Mouse (Mus musculus): Measurements from ENCODE around the gene Tspan32.

Gene Tspan32

GRCm38 (mm10) chr7:143053961-143054611, 49.2 kb downstream of the Tspan32 start:
- no peak for DNase-seq (ENCODE audit: low read depth in 1 of 2, low spot score in 2 of 2)

DNA sequence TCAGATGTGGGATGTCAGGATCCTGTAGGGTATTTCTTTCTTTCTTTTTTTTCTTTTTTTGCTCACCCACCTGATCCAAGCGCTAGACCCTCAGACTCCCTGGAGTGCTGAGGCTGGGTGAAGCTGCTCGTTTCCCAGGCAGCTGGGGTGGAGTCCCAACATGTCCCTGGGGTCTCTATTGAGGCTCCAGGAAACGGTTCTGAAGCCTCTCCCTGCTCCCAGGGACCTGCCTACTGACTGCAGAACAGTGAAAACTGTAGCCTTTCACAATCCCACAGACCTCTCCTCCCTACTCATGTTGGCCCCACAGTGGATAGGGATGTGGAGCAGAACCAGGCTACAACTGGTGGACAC, 49.7 kb downstream of the Tspan32 start:
- no peak for DNase-seq (ENCODE audit: low read depth in 1 of 2, low spot score in 2 of 2)

DNA sequence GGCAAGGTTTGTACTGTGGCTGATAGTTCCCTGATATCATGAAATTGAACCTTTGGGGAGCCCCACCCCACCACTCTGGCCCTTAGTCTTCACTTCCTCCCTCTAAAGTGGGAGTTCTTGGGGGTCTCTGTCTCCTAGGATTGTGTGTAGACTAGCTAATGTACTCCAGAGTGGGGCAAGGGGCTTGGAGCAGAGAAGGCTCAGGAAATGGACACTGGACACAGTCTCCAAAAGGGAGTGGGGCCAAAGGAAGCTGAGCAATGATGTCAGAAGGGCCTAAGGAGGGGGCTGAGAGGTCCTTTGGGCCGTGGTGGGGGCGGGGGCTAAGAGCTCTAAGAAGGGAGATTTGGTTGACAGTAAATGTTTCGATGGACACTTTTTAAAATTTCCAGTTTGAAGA, 50.2 kb downstream of the Tspan32 start:
- no peak for DNase-seq (ENCODE audit: low read depth in 1 of 2, low spot score in 2 of 2)

DNA sequence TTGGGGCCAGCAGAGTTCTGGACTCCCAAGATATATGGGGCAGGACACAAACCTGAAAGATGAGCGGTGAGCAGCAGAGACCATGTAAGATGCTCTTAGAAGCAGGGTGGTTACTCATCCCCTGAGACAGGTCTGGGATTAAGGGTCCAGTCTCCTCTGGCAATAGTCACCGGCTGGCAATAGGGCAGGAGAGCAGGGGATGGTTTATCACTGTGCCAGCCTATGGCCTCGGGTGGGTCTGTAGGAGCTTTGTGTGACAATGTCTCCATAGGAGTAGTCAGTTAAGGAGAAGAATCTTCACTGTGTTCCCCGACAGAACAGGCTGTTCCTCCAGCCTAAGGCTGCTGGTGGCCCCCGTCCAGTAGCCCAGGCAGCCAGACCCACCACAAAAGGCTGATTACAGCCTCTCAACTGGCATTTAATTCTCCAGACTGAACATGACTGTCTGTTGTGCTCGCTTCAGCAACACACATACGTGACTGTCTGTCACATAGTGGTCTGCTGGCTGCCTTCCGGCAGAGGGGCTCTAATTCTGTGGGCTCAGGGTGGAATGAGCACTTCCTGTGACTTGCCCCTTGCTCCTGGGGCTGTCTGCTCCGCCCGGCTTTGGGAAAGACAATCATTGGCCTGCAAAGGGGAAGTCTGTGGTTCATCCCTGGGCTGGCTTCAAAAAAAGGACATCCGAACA, 50.8 kb downstream of the Tspan32 start:
- DNase-seq (ENCODE audit: low read depth in 1 of 2, low spot score in 2 of 2) = no peak

DNA sequence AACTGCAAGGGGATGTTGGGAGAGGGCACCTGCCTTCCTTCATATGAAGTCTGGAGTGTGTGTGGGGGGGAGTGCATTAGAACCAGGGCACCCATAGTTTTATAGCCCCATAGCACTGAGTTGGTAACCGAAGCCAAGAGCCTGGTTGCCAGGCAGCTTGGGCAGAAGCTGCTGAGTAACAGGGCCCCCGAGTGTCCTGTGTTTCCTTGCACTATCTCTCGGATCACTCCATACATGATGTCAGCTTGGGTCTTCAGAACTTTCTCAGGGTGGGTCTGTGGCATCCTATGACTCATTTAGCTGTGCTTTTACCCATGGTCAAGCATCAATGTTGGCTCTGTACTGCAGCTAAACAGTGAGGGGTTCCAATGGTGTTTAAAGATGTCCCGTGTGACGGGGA, 52.2 kb downstream of the Tspan32 start:
- no peak for DNase-seq (ENCODE audit: low read depth in 1 of 2, low spot score in 2 of 2)

DNA sequence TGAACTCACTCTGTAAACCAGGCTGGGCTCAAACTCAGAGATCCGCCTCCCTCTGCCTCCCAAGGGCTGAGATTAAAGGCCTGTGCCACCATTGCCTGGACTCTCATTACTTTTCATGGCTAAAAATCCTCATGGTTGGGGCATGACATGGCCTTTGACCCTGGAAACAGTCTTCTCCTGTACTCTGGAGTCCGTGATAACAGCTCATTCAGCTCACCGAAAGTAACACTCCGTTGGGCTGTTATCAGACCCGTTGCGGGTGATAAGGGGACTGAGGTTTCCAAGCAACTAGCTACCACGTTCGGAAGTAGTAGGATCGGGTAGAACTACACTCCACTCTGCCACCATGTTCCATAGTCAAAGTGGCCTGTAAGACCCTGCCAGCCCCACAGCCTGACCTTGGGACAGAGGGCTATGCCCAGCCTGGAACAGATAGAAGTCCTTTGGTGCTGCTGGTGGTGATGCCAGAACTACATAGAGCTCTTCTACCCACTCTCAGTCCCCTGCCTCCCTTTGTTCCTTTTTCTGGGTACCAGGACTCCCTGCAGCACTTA, 52.9 kb downstream of the Tspan32 start:
- DNase-seq (ENCODE audit: low read depth in 1 of 2, low spot score in 2 of 2) = no peak

DNA sequence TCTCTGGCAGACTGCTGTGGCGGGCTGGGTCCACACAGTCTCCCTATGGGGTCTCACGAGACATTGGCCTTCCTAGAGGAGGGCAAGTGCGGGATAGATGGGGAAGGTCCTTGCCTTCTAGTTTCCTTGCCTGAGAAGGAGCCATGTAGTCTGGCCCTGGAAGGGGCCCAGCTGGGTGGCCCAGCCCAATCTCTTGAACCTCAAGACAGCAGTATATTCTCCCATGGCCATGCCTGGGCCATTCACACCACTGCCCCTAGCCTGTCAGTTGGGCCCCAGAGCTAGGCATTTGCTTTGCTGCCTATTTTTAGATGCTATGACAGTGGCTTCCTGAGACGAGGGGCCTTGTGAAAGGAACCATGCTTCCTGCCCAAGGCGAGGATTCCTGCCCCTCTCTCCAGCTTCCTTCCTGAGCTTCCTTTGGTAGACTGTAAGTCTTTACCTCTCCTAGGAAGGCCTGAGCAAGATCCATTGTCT, 53.4 kb downstream of the Tspan32 start:
- no peak for DNase-seq (ENCODE audit: low read depth in 1 of 2, low spot score in 2 of 2)

GRCm38 (mm10) chr7:143059202-143059870, 54.5 kb downstream of the Tspan32 start:
- DNase-seq (ENCODE audit: low read depth in 1 of 2, low spot score in 2 of 2) = peak in 1 of 2 experiments; percentile 31

DNA sequence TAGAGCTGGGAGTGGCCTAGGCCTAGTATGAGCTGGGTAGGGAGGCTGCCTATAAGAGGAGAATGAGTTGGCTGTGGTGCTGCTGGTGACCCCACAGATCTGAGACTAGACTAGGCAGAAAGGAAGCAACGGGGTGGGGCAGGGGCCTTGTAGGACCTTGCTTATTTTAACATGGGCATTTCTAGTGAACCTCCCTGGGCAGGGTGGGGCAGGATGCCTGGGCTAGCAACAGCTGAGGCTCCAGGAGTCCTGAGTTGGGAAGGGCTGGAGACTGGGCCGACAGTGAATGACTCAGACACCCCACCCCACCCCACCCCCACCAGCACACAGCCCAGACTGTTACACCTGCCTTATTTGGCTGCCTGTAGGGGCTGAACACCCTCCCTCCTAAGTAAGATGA, 57.9 kb downstream of the Tspan32 start:
- DNase-seq (ENCODE audit: low read depth in 1 of 2, low spot score in 2 of 2) = no peak

DNA sequence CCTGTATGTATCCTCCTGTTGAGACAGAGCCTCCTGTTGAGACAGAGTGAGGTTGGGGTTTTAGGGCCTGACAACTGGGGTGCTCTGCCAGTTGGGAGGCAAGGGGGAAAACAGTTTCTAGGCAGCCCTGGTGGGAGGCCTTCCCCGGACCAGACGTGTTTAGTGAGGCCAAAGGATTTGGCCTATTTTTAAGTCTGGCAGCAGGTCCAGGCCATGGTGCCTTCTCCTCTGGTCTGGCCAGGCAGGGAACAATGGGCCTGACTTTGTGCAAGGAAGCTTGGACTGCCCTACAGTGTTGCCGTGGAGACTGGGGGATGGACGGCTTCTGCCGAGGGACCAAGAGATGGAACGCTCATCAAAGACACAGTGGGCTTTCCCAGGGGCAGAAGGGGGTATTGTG, 59.4 kb downstream of the Tspan32 start:
- no peak for DNase-seq (ENCODE audit: low read depth in 1 of 2, low spot score in 2 of 2)

DNA sequence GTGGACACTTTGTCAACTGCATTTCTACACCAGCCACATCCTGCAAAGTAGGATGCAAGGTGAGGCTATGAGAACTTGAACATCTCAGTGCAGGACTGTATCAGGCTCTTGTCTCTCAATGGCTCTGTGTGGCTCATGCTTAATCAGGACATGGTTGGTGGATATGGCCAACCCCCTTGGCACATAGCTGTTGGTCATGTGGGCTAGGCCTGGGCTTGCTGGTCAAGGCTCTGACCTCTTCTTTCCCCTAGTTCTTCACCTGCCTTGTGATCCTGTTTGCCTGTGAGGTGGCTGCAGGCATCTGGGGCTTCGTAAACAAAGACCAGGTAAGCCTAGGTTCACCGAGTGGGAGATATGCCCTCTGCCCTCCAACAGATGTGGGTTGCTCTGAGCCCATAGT, 60.8 kb downstream of the Tspan32 start:
- no peak for DNase-seq (ENCODE audit: low read depth in 1 of 2, low spot score in 2 of 2)

DNA sequence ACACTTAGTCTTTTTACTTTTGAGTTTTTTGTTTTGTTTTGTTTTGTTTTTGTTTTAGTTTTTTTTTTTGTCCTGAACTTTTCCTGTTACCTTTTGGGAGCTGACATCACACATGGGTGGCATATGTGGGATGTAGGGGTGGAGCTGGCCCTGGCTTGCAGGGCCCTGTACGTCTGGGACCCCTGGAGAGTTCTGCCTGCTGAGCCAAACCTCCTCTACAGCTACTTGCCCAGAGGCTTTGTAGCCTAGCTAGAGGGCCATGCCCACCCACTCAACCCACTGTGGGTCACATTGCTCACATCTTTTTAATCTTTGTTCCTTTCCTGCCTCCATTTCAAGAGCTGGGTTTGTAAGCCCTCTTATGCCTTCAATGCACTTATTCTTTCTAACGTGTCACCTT, 62.6 kb downstream of the Tspan32 start:
- no peak for DNase-seq (ENCODE audit: low read depth in 1 of 2, low spot score in 2 of 2)

- no peak for DNase-seq (ENCODE audit: low read depth in 1 of 2, low spot score in 2 of 2)
Measured at GRCm38 (mm10) chr7:143067897-143068296, 63.1 kb downstream of the Tspan32 start.

GRCm38 (mm10) chr7:143068316-143068881, 63.6 kb downstream of the Tspan32 start:
- no peak for DNase-seq (ENCODE audit: low read depth in 1 of 2, low spot score in 2 of 2)

- DNase-seq (ENCODE audit: low read depth in 1 of 2, low spot score in 2 of 2) = peak; percentile 91 to 96
Measured at GRCm38 (mm10) chr7:143068882-143069591, 64.2 kb downstream of the Tspan32 start, which contains the start of gene Tssc4. TSS of gene Tssc4 (plus strand) at chr7:143069249.
